Mouse (Mus musculus): Measurements from ENCODE around the gene Ercc2. TPM values are rescaled to one million over a fixed set of nuclear protein-coding genes. Genes with fewer than 3 reads are reported as not detected.

Ercc2 gene
- polyA plus RNA-seq, 1 experiment from 2014 or later, result 22.2 TPM

GRCm38 (mm10) chr7:19411783-19412182 is 30.0 kb downstream of the Ercc2 start:
- Histone ChIP-seq H3K4me1 (no peaks in the 10 kb centered on the region), H3K9me3 (replicated peaks) (no peaks in the 10 kb centered on the region), H3K27ac (replicated peaks) (no peak overlapping the region), H3K36me3 (no peaks in the 10 kb centered on the region), H3K9ac (replicated peaks) (no peak overlapping the region), H3K27me3 (replicated peaks) (0 out of 2 replicates have a peak, but pooled peaks cover 15% of the 10 kb centered on the region), H3K4me2 (no peak overlapping the region), H3K4me3 (replicated peaks) (no peak overlapping the region)
- WGBS, result 70% methylated on average over 5 of the region's 5 CpGs
- no peak for ATAC-seq (ENCODE audit: low FRiP score)

- H3K4me3 ChIP-seq (replicated peaks), result no peak overlapping the region
- no peak overlapping the region for H3K4me2 ChIP-seq
- no peaks in the 10 kb centered on the region for H3K4me1 ChIP-seq
- no peaks in the 10 kb centered on the region for H3K36me3 ChIP-seq
- no peak for ATAC-seq (ENCODE audit: low FRiP score)
- 92% methylated on average over 3 of the region's 3 CpGs for WGBS
- H3K27ac ChIP-seq (replicated peaks), result no peak overlapping the region
- peaks cover 30% of the 10 kb centered on the region for H3K27me3 ChIP-seq (replicated peaks)
- H3K9ac ChIP-seq (replicated peaks), result no peak overlapping the region
- no peaks in the 10 kb centered on the region for H3K9me3 ChIP-seq (replicated peaks)
Observed at GRCm38 (mm10) chr7:19413525-19413924, 31.7 kb downstream of the Ercc2 start.

- Histone ChIP-seq H3K4me3 (replicated peaks) (no peak overlapping the region), H3K27ac (replicated peaks) (no peak overlapping the region), H3K4me2 (no peak overlapping the region), H3K9ac (replicated peaks) (no peak overlapping the region), H3K27me3 (replicated peaks) (peaks cover 49% of the 10 kb centered on the region), H3K4me1 (peaks cover 14% of the 10 kb centered on the region), H3K36me3 (no peaks in the 10 kb centered on the region), H3K9me3 (replicated peaks) (no peaks in the 10 kb centered on the region)
- 80% methylated on average over 15 of the region's 15 CpGs for WGBS
- ATAC-seq (ENCODE audit: low FRiP score), result no peak
Observed at GRCm38 (mm10) chr7:19416590-19416989, 34.8 kb downstream of the Ercc2 start.

GRCm38 (mm10) chr7:19420121-19420520 is 38.3 kb downstream of the Ercc2 start:
- Histone ChIP-seq H3K27ac (replicated peaks) (no peak overlapping the region), H3K9me3 (replicated peaks) (no peaks in the 10 kb centered on the region), H3K4me1 (peaks cover 15% of the 10 kb centered on the region), H3K27me3 (replicated peaks) (peaks cover 56% of the 10 kb centered on the region), H3K4me3 (replicated peaks) (0 out of 2 replicates have a peak overlapping the region, but pooled peaks have one; percentile 4), H3K4me2 (peak overlapping the region; percentile 38), H3K36me3 (peaks cover 10% of the 10 kb centered on the region), H3K9ac (replicated peaks) (no peak overlapping the region)
- ATAC-seq (ENCODE audit: low FRiP score), result no peak
- 6% methylated on average over 28 of the region's 28 CpGs for WGBS

- Histone ChIP-seq H3K4me3 (replicated peaks) (peak overlapping the region; percentile 48), H3K27me3 (replicated peaks) (peaks cover 56% of the 10 kb centered on the region), H3K4me1 (peaks cover 15% of the 10 kb centered on the region), H3K9me3 (replicated peaks) (no peaks in the 10 kb centered on the region), H3K4me2 (peak overlapping the region; percentile 82), H3K36me3 (peaks cover 19% of the 10 kb centered on the region), H3K9ac (replicated peaks) (peak overlapping the region; percentile 47), H3K27ac (replicated peaks) (no peak overlapping the region)
- WGBS, result 11% methylated on average over 43 of the region's 43 CpGs
- peak; percentile 96 for ATAC-seq (ENCODE audit: low FRiP score)
Observed at GRCm38 (mm10) chr7:19420821-19421636, 39.2 kb downstream of the Ercc2 start.

GRCm38 (mm10) chr7:19423083-19423482 is 41.3 kb downstream of the Ercc2 start:
- Histone ChIP-seq H3K36me3 (peaks cover 39% of the 10 kb centered on the region), H3K27ac (replicated peaks) (no peak overlapping the region), H3K4me1 (peaks cover 15% of the 10 kb centered on the region), H3K27me3 (replicated peaks) (peaks cover 41% of the 10 kb centered on the region), H3K4me2 (no peak overlapping the region), H3K9ac (replicated peaks) (no peak overlapping the region), H3K4me3 (replicated peaks) (no peak overlapping the region), H3K9me3 (replicated peaks) (no peaks in the 10 kb centered on the region)
- WGBS, result 91% methylated on average over 3 of the region's 3 CpGs
- ATAC-seq (ENCODE audit: low FRiP score), result no peak

GRCm38 (mm10) chr7:19424051-19424450 is 42.2 kb downstream of the Ercc2 start:
- ATAC-seq (ENCODE audit: low FRiP score), result no peak
- no peak overlapping the region for H3K27ac ChIP-seq (replicated peaks)
- peaks cover 32% of the 10 kb centered on the region for H3K27me3 ChIP-seq (replicated peaks)
- peaks cover 48% of the 10 kb centered on the region for H3K36me3 ChIP-seq
- no peak overlapping the region for H3K4me2 ChIP-seq
- H3K4me3 ChIP-seq (replicated peaks), result no peak overlapping the region
- H3K9me3 ChIP-seq (replicated peaks), result no peaks in the 10 kb centered on the region
- 66% methylated on average over 4 of the region's 4 CpGs for WGBS
- H3K4me1 ChIP-seq, result peaks cover 15% of the 10 kb centered on the region
- H3K9ac ChIP-seq (replicated peaks), result no peak overlapping the region

- ATAC-seq (ENCODE audit: low FRiP score), result no peak
- peaks cover 3% of the 10 kb centered on the region; the same call in 1 of the 2 replicates for H3K4me1 ChIP-seq
- WGBS, result 68% methylated on average over 6 of the region's 6 CpGs
- peaks cover 13% of the 10 kb centered on the region; the same call in 1 of the 2 replicates for H3K27me3 ChIP-seq (replicated peaks)
- H3K9ac ChIP-seq (replicated peaks), result no peak overlapping the region
- H3K4me3 ChIP-seq (replicated peaks), result no peak overlapping the region
- peaks cover 71% of the 10 kb centered on the region for H3K36me3 ChIP-seq
- no peak overlapping the region for H3K4me2 ChIP-seq
- no peaks in the 10 kb centered on the region for H3K9me3 ChIP-seq (replicated peaks)
- H3K27ac ChIP-seq (replicated peaks), result no peak overlapping the region
Observed at GRCm38 (mm10) chr7:19426349-19426748, 44.5 kb downstream of the Ercc2 start.

GRCm38 (mm10) chr7:19426888-19427287 is 45.1 kb downstream of the Ercc2 start:
- Histone ChIP-seq H3K9me3 (replicated peaks) (no peaks in the 10 kb centered on the region), H3K27me3 (replicated peaks) (peaks cover 9% of the 10 kb centered on the region; the same call in 1 of the 2 replicates), H3K36me3 (peaks cover 77% of the 10 kb centered on the region), H3K27ac (replicated peaks) (no peak overlapping the region), H3K4me2 (no peak overlapping the region), H3K9ac (replicated peaks) (no peak overlapping the region), H3K4me1 (no peaks in the 10 kb centered on the region), H3K4me3 (replicated peaks) (no peak overlapping the region)
- no peak for ATAC-seq (ENCODE audit: low FRiP score)
- WGBS, result 85% methylated on average over 6 of the region's 6 CpGs

- no peak overlapping the region for H3K27ac ChIP-seq (replicated peaks)
- H3K36me3 ChIP-seq, result peaks cover 89% of the 10 kb centered on the region
- no peaks in the 10 kb centered on the region for H3K4me1 ChIP-seq
- H3K4me2 ChIP-seq, result no peak overlapping the region
- WGBS, result 60% methylated on average over 15 of the region's 15 CpGs
- no peak overlapping the region for H3K9ac ChIP-seq (replicated peaks)
- H3K27me3 ChIP-seq (replicated peaks), result no peaks in the 10 kb centered on the region
- no peak for ATAC-seq (ENCODE audit: low FRiP score)
- no peaks in the 10 kb centered on the region for H3K9me3 ChIP-seq (replicated peaks)
- H3K4me3 ChIP-seq (replicated peaks), result no peak overlapping the region
Observed at GRCm38 (mm10) chr7:19427999-19428650, 46.3 kb downstream of the Ercc2 start.

GRCm38 (mm10) chr7:19429726-19430125 is 47.9 kb downstream of the Ercc2 start:
- H3K4me1 ChIP-seq, result no peaks in the 10 kb centered on the region
- no peak overlapping the region for H3K9ac ChIP-seq (replicated peaks)
- H3K4me2 ChIP-seq, result no peak overlapping the region
- H3K27ac ChIP-seq (replicated peaks), result no peak overlapping the region
- no peak for ATAC-seq (ENCODE audit: low FRiP score)
- H3K4me3 ChIP-seq (replicated peaks), result no peak overlapping the region
- WGBS, result 67% methylated on average over 8 of the region's 8 CpGs
- H3K9me3 ChIP-seq (replicated peaks), result no peaks in the 10 kb centered on the region
- H3K36me3 ChIP-seq, result peaks cover 99% of the 10 kb centered on the region
- H3K27me3 ChIP-seq (replicated peaks), result no peaks in the 10 kb centered on the region

GRCm38 (mm10) chr7:19430402-19430801 is 48.6 kb downstream of the Ercc2 start:
- 92% methylated on average over 6 of the region's 6 CpGs for WGBS
- H3K27ac ChIP-seq (replicated peaks), result no peak overlapping the region
- no peak for ATAC-seq (ENCODE audit: low FRiP score)
- H3K9ac ChIP-seq (replicated peaks), result no peak overlapping the region
- no peaks in the 10 kb centered on the region for H3K9me3 ChIP-seq (replicated peaks)
- no peaks in the 10 kb centered on the region for H3K27me3 ChIP-seq (replicated peaks)
- H3K4me2 ChIP-seq, result no peak overlapping the region
- no peak overlapping the region for H3K4me3 ChIP-seq (replicated peaks)
- no peaks in the 10 kb centered on the region for H3K4me1 ChIP-seq
- H3K36me3 ChIP-seq, result peaks cover 99% of the 10 kb centered on the region
